Mouse (Mus musculus) G1E (cell line): Measurements from ENCODE around the gene Nploc4. TPM values are rescaled to one million over a fixed set of nuclear protein-coding genes. Genes with fewer than 3 reads are reported as not detected.

Source experiments
- ATAC-seq: 2 replicates; pipeline ENCODE4 v1.8.0; 2016; ENCODE audit warnings: mild to moderate bottlenecking; ENCODE audit not compliant: insufficient number of reproducible peaks, poor library complexity, low FRiP score, severe bottlenecking; ENCODE audit errors: extremely low read depth
- DNase-seq: peaks from one replicate; pipeline ENCODE4 v3.0.0; 2012; ENCODE audit warnings: low spot score
- H3K27me3 ChIP-seq: 2 replicates; pipeline ENCODE4 v1.6.1; 2012; ENCODE audit warnings: mild to moderate bottlenecking, low read length, inconsistent platforms; ENCODE audit not compliant: insufficient read depth
- H3K36me3 ChIP-seq: replicated peaks from 2 replicates; pipeline ENCODE3; 2012; ENCODE audit warnings: mild to moderate bottlenecking, inconsistent platforms
- H3K4me1 ChIP-seq: 2 replicates; pipeline ENCODE4 v1.6.1; 2012; ENCODE audit warnings: low read depth, low read length, inconsistent platforms, mixed read lengths; ENCODE audit not compliant: insufficient read depth
- H3K4me3 ChIP-seq: 2 replicates; pipeline ENCODE4 v1.5.1; 2012; ENCODE audit warnings: low read depth, mild to moderate bottlenecking, inconsistent platforms, low read length, moderate library complexity, mixed read lengths
- H3K9me3 ChIP-seq: replicated peaks from 2 replicates; pipeline ENCODE4 v1.6.1; 2012; ENCODE audit warnings: inconsistent platforms
- CTCF ChIP-seq: IDR thresholded peaks from 2 replicates; pipeline ENCODE4 v1.5.1; 2012; ENCODE audit warnings: low read depth, low read length, inconsistent platforms, mixed read lengths
- POLR2AphosphoS5 ChIP-seq: IDR thresholded peaks from 2 replicates; pipeline ENCODE4 v1.6.1; 2012; ENCODE audit warnings: low read depth, low read length, inconsistent platforms; ENCODE audit not compliant: insufficient replicate concordance
- TAL1 ChIP-seq: conservative IDR thresholded peaks from 2 replicates; pipeline ENCODE4 v1.6.1; 2012; ENCODE audit warnings: low read depth, low read length, inconsistent platforms, mixed read lengths
- polyA plus RNA-seq: library from polyadenylated mRNA; stranded (reverse); fragments of >175 nt; gene quantifications from 2 replicates; pipeline ENCODE4 v1.2.3, GENCODE M21; 2012
- total RNA-seq, 2 experiments: library from RNA; stranded (forward) in 1 of 2; stranded (reverse) in 1 of 2; fragments of 200-1000 nt in 1 of 2; fragments of >200 nt in 1 of 2; fragmentation: Nextera tagmentation in 1 of 2; gene quantifications; 2 replicates each; pipeline ENCODE4 v1.2.3; 2014 to 2017

The Nploc4 gene
- total and polyA plus RNA-seq, 3 experiments = 42.7 to 72.4 (median 61.7) TPM

GRCm38 (mm10) chr11:120335431-120336021 is 102.0 kb downstream of the Nploc4 start:
- Histone ChIP-seq H3K4me3 (no peak overlapping the region), H3K36me3 (no peaks in the 10 kb centered on the region), H3K27me3 (peaks cover 18% of the 10 kb centered on the region), H3K9me3 (peaks cover 3% of the 10 kb centered on the region; the same call in 1 of the 2 replicates), H3K4me1 (peaks cover 10% of the 10 kb centered on the region)
- TF ChIP-seq TAL1 (no peak), POLR2AphosphoS5 (no peak), CTCF (no peak)
- ATAC-seq = no peak
- DNase-seq = no peak

Other genes starting within 250 kb of the Nploc4 start
Only the 20 nearest of the 26 such genes appear.
- 128 and 155 TPM in 2 replicates for gene Actg1, start 89.2 kb downstream of the Nploc4 start, total RNA-seq (2014; fragmentation: Nextera tagmentation)
- gene Actg1, start 89.2 kb downstream of the Nploc4 start, total RNA-seq (2017) = 179 and 181 TPM in 2 replicates
- gene Actg1, start 89.2 kb downstream of the Nploc4 start, polyA plus RNA-seq = 53.9 and 112 TPM in 2 replicates
- gene Fscn2, start 76.2 kb downstream of the Nploc4 start, total RNA-seq (2014; fragmentation: Nextera tagmentation) = not detected in 2 replicates
- gene Fscn2, start 76.2 kb downstream of the Nploc4 start, total RNA-seq (2017) = 0.11 TPM in 1 of 2 replicates, not detected in the other
- 0.03 TPM in 1 of 2 replicates, not detected in the other for gene Fscn2, start 76.2 kb downstream of the Nploc4 start, polyA plus RNA-seq
- gene Faap100, start 58.9 kb downstream of the Nploc4 start, total RNA-seq (2014; fragmentation: Nextera tagmentation) = 12.0 and 13.6 TPM in 2 replicates
- 5.2 and 6.2 TPM in 2 replicates for gene Faap100, start 58.9 kb downstream of the Nploc4 start, total RNA-seq (2017)
- gene Faap100, start 58.9 kb downstream of the Nploc4 start, polyA plus RNA-seq = 29.7 and 30.6 TPM in 2 replicates
- gene Tspan10, start 4.9 kb upstream of the Nploc4 start, total RNA-seq (2014; fragmentation: Nextera tagmentation) = 0.68 TPM in 1 of 2 replicates, not detected in the other
- gene Tspan10, start 4.9 kb upstream of the Nploc4 start, total RNA-seq (2017) = not detected in 2 replicates
- not detected in 2 replicates for gene Tspan10, start 4.9 kb upstream of the Nploc4 start, polyA plus RNA-seq
- gene Pde6g, start 15.8 kb upstream of the Nploc4 start, total RNA-seq (2014; fragmentation: Nextera tagmentation) = 1.7 and 3.5 TPM in 2 replicates
- gene Pde6g, start 15.8 kb upstream of the Nploc4 start, total RNA-seq (2017) = 0.23 and 0.33 TPM in 2 replicates
- 0.18 and 0.23 TPM in 2 replicates for gene Pde6g, start 15.8 kb upstream of the Nploc4 start, polyA plus RNA-seq
- gene Oxld1, start 20.4 kb upstream of the Nploc4 start, total RNA-seq (2014; fragmentation: Nextera tagmentation) = 15.2 and 17.4 TPM in 2 replicates
- 24.9 and 25.6 TPM in 2 replicates for gene Oxld1, start 20.4 kb upstream of the Nploc4 start, total RNA-seq (2017)
- gene Oxld1, start 20.4 kb upstream of the Nploc4 start, polyA plus RNA-seq = 16.7 and 17.1 TPM in 2 replicates
- 32.4 and 41.7 TPM in 2 replicates for gene Ccdc137, start 20.4 kb upstream of the Nploc4 start, total RNA-seq (2014; fragmentation: Nextera tagmentation)
- 41.2 and 42.8 TPM in 2 replicates for gene Ccdc137, start 20.4 kb upstream of the Nploc4 start, total RNA-seq (2017)
- gene Ccdc137, start 20.4 kb upstream of the Nploc4 start, polyA plus RNA-seq = 44.7 and 55.5 TPM in 2 replicates
- gene Arl16, start 29.9 kb upstream of the Nploc4 start, total RNA-seq (2014; fragmentation: Nextera tagmentation) = 18.0 and 24.5 TPM in 2 replicates
- gene Arl16, start 29.9 kb upstream of the Nploc4 start, total RNA-seq (2017) = 17.0 and 24.5 TPM in 2 replicates
- gene Arl16, start 29.9 kb upstream of the Nploc4 start, polyA plus RNA-seq = 21.0 and 26.0 TPM in 2 replicates
- 60.5 and 63.2 TPM in 2 replicates for gene Mrpl12, start 46.9 kb upstream of the Nploc4 start, total RNA-seq (2014; fragmentation: Nextera tagmentation)
- 125 and 140 TPM in 2 replicates for gene Mrpl12, start 46.9 kb upstream of the Nploc4 start, total RNA-seq (2017)
- gene Mrpl12, start 46.9 kb upstream of the Nploc4 start, polyA plus RNA-seq = 514 and 633 TPM in 2 replicates
- 18.2 and 18.7 TPM in 2 replicates for gene Slc25a10, start 54.1 kb upstream of the Nploc4 start, total RNA-seq (2014; fragmentation: Nextera tagmentation)
- gene Slc25a10, start 54.1 kb upstream of the Nploc4 start, total RNA-seq (2017) = 22.1 and 27.6 TPM in 2 replicates
- gene Slc25a10, start 54.1 kb upstream of the Nploc4 start, polyA plus RNA-seq = 38.7 and 45.3 TPM in 2 replicates
- not detected in 2 replicates for gene Gcgr, start 93.0 kb upstream of the Nploc4 start, total RNA-seq (2014; fragmentation: Nextera tagmentation)
- not detected in 2 replicates for gene Gcgr, start 93.0 kb upstream of the Nploc4 start, total RNA-seq (2017)
- gene Gcgr, start 93.0 kb upstream of the Nploc4 start, polyA plus RNA-seq = not detected in 2 replicates
- gene Mcrip1, start 112.0 kb upstream of the Nploc4 start, total RNA-seq (2014; fragmentation: Nextera tagmentation) = 53.8 and 64.3 TPM in 2 replicates
- 19.2 and 20.9 TPM in 2 replicates for gene Mcrip1, start 112.0 kb upstream of the Nploc4 start, total RNA-seq (2017)
- 176 and 205 TPM in 2 replicates for gene Mcrip1, start 112.0 kb upstream of the Nploc4 start, polyA plus RNA-seq
- not detected in 2 replicates for gene Ppp1r27, start 113.4 kb upstream of the Nploc4 start, total RNA-seq (2014; fragmentation: Nextera tagmentation)
- not detected in 2 replicates for gene Ppp1r27, start 113.4 kb upstream of the Nploc4 start, total RNA-seq (2017)
- not detected in 2 replicates for gene Ppp1r27, start 113.4 kb upstream of the Nploc4 start, polyA plus RNA-seq
- 268 and 289 TPM in 2 replicates for gene P4hb, start 135.5 kb upstream of the Nploc4 start, total RNA-seq (2014; fragmentation: Nextera tagmentation)
- gene P4hb, start 135.5 kb upstream of the Nploc4 start, total RNA-seq (2017) = 411 and 414 TPM in 2 replicates
- 516 and 719 TPM in 2 replicates for gene P4hb, start 135.5 kb upstream of the Nploc4 start, polyA plus RNA-seq
- 354 and 381 TPM in 2 replicates for gene Arhgdia, start 143.9 kb upstream of the Nploc4 start, total RNA-seq (2014; fragmentation: Nextera tagmentation)
- 155 and 158 TPM in 2 replicates for gene Arhgdia, start 143.9 kb upstream of the Nploc4 start, total RNA-seq (2017)
- 1,000 and 1,072 TPM in 2 replicates for gene Arhgdia, start 143.9 kb upstream of the Nploc4 start, polyA plus RNA-seq
- gene Alyref, start 160.7 kb upstream of the Nploc4 start, total RNA-seq (2014; fragmentation: Nextera tagmentation) = 89.8 and 122 TPM in 2 replicates
- 270 and 280 TPM in 2 replicates for gene Alyref, start 160.7 kb upstream of the Nploc4 start, total RNA-seq (2017)
- gene Alyref, start 160.7 kb upstream of the Nploc4 start, polyA plus RNA-seq = 505 and 623 TPM in 2 replicates
- 83.1 and 83.8 TPM in 2 replicates for gene Anapc11, start 160.7 kb upstream of the Nploc4 start, total RNA-seq (2014; fragmentation: Nextera tagmentation)
- gene Anapc11, start 160.7 kb upstream of the Nploc4 start, total RNA-seq (2017) = 62.3 and 69.3 TPM in 2 replicates
- gene Anapc11, start 160.7 kb upstream of the Nploc4 start, polyA plus RNA-seq = 176 and 212 TPM in 2 replicates
- 1.9 and 2.6 TPM in 2 replicates for gene Npb, start 170.8 kb upstream of the Nploc4 start, total RNA-seq (2014; fragmentation: Nextera tagmentation)
- 0.58 TPM in 1 of 2 replicates, not detected in the other for gene Npb, start 170.8 kb upstream of the Nploc4 start, total RNA-seq (2017)
- gene Npb, start 170.8 kb upstream of the Nploc4 start, polyA plus RNA-seq = 3.2 and 3.8 TPM in 2 replicates
- 29.0 and 43.1 TPM in 2 replicates for gene Pcyt2, start 180.2 kb upstream of the Nploc4 start, total RNA-seq (2014; fragmentation: Nextera tagmentation)
- 102 and 119 TPM in 2 replicates for gene Pcyt2, start 180.2 kb upstream of the Nploc4 start, total RNA-seq (2017)
- 129 and 146 TPM in 2 replicates for gene Pcyt2, start 180.2 kb upstream of the Nploc4 start, polyA plus RNA-seq
- 28.9 and 35.3 TPM in 2 replicates for gene Sirt7, start 187.5 kb upstream of the Nploc4 start, total RNA-seq (2014; fragmentation: Nextera tagmentation)
- gene Sirt7, start 187.5 kb upstream of the Nploc4 start, total RNA-seq (2017) = 74.5 and 96.2 TPM in 2 replicates
- 169 and 256 TPM in 2 replicates for gene Sirt7, start 187.5 kb upstream of the Nploc4 start, polyA plus RNA-seq